Mouse (Mus musculus) liver, postnatal 0 days (tissue): ENCODE measurements at regions not wholly inside any gene's neighbourhood (a gene's known extent, or its start where the extent isn't known, plus 50 kb on each side); places are given as distances from the start of the nearest gene placed in this dataset.

Experiments
- CTCF ChIP-seq: sonication (generic); IDR thresholded peaks from 2 replicates; pipeline ENCODE4 v1.5.1; 2016; ENCODE audit warnings: antibody characterized with exemption, low read depth
- EP300 ChIP-seq: IDR thresholded peaks from 2 replicates; pipeline ENCODE4 v1.6.1; 2016; ENCODE audit warnings: antibody characterized with exemption, low read depth, mild to moderate bottlenecking

GRCm38 (mm10) chr12:32454794-32455193, 76.3 kb downstream of the Ccdc71l start:
- TF ChIP-seq EP300, result no peak
- TF ChIP-seq CTCF, result no peak
